Mouse (Mus musculus) testis, adult 2 months (tissue): ENCODE data around the gene Klhl42.

Source experiments
- CTCF ChIP-seq: fragments of 200-500 bp; IDR thresholded peaks from 2 replicates; pipeline ENCODE4 v1.5.1; 2012; ENCODE audit warnings: low read depth, mild to moderate bottlenecking, inconsistent platforms, low read length, moderate library complexity; ENCODE audit not compliant: control insufficient read depth, insufficient read depth, insufficient replicate concordance
- POLR2A ChIP-seq: fragments of 200-500 bp; IDR thresholded peaks from 2 replicates; pipeline ENCODE4 v1.6.1; 2012; ENCODE audit warnings: low read depth, mild to moderate bottlenecking, inconsistent platforms, low read length, moderate library complexity; ENCODE audit not compliant: control insufficient read depth

DNA sequence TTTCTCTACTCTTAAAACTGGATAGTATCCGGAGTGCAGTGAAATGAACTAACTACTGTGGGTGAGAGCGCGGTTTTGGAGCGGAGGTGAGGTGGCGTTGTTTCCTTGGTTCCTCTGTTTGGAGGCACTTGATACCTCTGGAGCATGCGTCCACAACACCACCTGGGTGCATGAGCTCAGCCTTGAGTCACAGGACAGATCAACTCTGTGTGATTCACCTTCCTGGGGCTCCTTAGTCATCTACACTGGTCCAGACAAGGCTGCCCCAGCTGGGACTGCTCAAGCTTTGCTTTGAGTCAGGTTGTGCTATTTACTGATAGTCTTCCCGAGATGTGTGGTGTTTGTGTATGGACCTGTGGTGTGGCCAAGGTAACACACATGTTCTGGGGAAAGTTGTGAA is 26.6 kb downstream of the Klhl42 start:
- TF ChIP-seq CTCF: no peak
- TF ChIP-seq POLR2A: no peak
